Mouse (Mus musculus): ENCODE measurements at regions not wholly inside any gene's neighbourhood (a gene's known extent, or its start where the extent isn't known, plus 50 kb on each side); places are given as distances from the start of the nearest gene placed in this dataset. TPM values are rescaled to one million over a fixed set of nuclear protein-coding genes. Genes with fewer than 3 reads are reported as not detected.

- 76% methylated on average over 3 of the region's 3 CpGs for WGBS (ENCODE audit: insufficient replicate concordance)
- no peak for TF ChIP-seq CTCF (IDR thresholded peaks at IDR 0.05; ENCODE audit: low read depth)
- no peak for TF ChIP-seq EP300 (IDR thresholded peaks at IDR 0.05; ENCODE audit: low read depth)
These were observed 1413.5 kb upstream of the Alcam start for GRCm38 (mm10) chr16:53867342-53867741.

GRCm38 (mm10) chr16:53840678-53841077 lies 1386.8 kb upstream of the Alcam start:
- no peak overlapping the region for H3K9ac ChIP-seq (replicated peaks)
- no peaks in the 10 kb centered on the region for H3K36me3 ChIP-seq (replicated peaks; ENCODE audit: insufficient read depth, low read length)
- H3K4me1 ChIP-seq (ENCODE audit: insufficient read depth), result no peaks in the 10 kb centered on the region
- ATAC-seq (no peak), DNase-seq (no peak)
- H3K9me3 ChIP-seq (ENCODE audit: low read length), result no peaks in the 10 kb centered on the region
- no peak overlapping the region for H3K4me2 ChIP-seq (ENCODE audit: low read depth, low read length)
- no peak overlapping the region for H3K4me3 ChIP-seq (ENCODE audit: low read depth, low read length)
- WGBS (ENCODE audit: insufficient replicate concordance), result 45% methylated on average over 2 of the region's 2 CpGs
- no peak for TF ChIP-seq CTCF (IDR thresholded peaks at IDR 0.05; ENCODE audit: low read depth)
- TF ChIP-seq EP300 (IDR thresholded peaks at IDR 0.05; ENCODE audit: low read depth), result no peak
- H3K27ac ChIP-seq (ENCODE audit: low read depth), result no peak overlapping the region
- no peaks in the 10 kb centered on the region for H3K27me3 ChIP-seq (ENCODE audit: insufficient read depth, low read length)

More at GRCm38 (mm10) chr16:53867342-53867741, 1413.5 kb upstream of the Alcam start:
- Histone ChIP-seq H3K9ac (replicated peaks) (no peak overlapping the region), H3K27me3 (ENCODE audit: insufficient read depth, low read length) (no peaks in the 10 kb centered on the region), H3K4me1 (ENCODE audit: insufficient read depth) (no peaks in the 10 kb centered on the region), H3K27ac (ENCODE audit: low read depth) (no peak overlapping the region), H3K4me3 (ENCODE audit: low read depth, low read length) (no peak overlapping the region), H3K36me3 (replicated peaks; ENCODE audit: insufficient read depth, low read length) (no peaks in the 10 kb centered on the region), H3K4me2 (ENCODE audit: low read depth, low read length) (no peak overlapping the region), H3K9me3 (ENCODE audit: low read length) (no peaks in the 10 kb centered on the region)
- DNase-seq (no peak), ATAC-seq (no peak)

Small RNAs in the stretch of these regions (microRNA-seq; reads per million reads assigned to microRNA genes)
- gene Gm25041, result not detected

All from liver, postnatal 0 days (tissue).